Mouse (Mus musculus): Measurements from ENCODE around the gene Bmt2.

The Bmt2 gene

GRCm38 (mm10) chr6:13677818-13678282, at the start of gene Bmt2:
Bmt2 (minus strand) TSS chr6:13677966.
- peak; percentile 99 for DNase-seq (ENCODE audit: low spot score)

- DNase-seq (ENCODE audit: low spot score) = no peak
Observed at GRCm38 (mm10) chr6:13722166-13722565, 44.4 kb upstream of the Bmt2 start.

GRCm38 (mm10) chr6:13714867-13715266, 37.1 kb upstream of the Bmt2 start:
- no peak for DNase-seq (ENCODE audit: low spot score)

GRCm38 (mm10) chr6:13696882-13697281, 19.1 kb upstream of the Bmt2 start:
- DNase-seq (ENCODE audit: low spot score) = no peak

- DNase-seq (ENCODE audit: low spot score) = no peak
Observed at GRCm38 (mm10) chr6:13695103-13695845, 17.5 kb upstream of the Bmt2 start.

GRCm38 (mm10) chr6:13691657-13692294, 14.0 kb upstream of the Bmt2 start:
- DNase-seq (ENCODE audit: low spot score) = no peak

- no peak for DNase-seq (ENCODE audit: low spot score)
Observed at GRCm38 (mm10) chr6:13690398-13690797, 12.6 kb upstream of the Bmt2 start.

- DNase-seq (ENCODE audit: low spot score) = no peak
Observed at GRCm38 (mm10) chr6:13683929-13684595, 6.3 kb upstream of the Bmt2 start.

- DNase-seq (ENCODE audit: low spot score) = no peak
Observed at GRCm38 (mm10) chr6:13678349-13678748, 583 bp upstream of the Bmt2 start.

GRCm38 (mm10) chr6:13677141-13677761, 515 bp downstream of the Bmt2 start:
- DNase-seq (ENCODE audit: low spot score) = no peak

- DNase-seq (ENCODE audit: low spot score) = no peak
Observed at GRCm38 (mm10) chr6:13676196-13676595, 1.6 kb downstream of the Bmt2 start.

GRCm38 (mm10) chr6:13674600-13675305, 3.0 kb downstream of the Bmt2 start:
- no peak for DNase-seq (ENCODE audit: low spot score)

GRCm38 (mm10) chr6:13665646-13666045, 12.1 kb downstream of the Bmt2 start:
- DNase-seq (ENCODE audit: low spot score) = no peak

GRCm38 (mm10) chr6:13658016-13658415, 19.8 kb downstream of the Bmt2 start:
- no peak for DNase-seq (ENCODE audit: low spot score)

GRCm38 (mm10) chr6:13654081-13654480, 23.7 kb downstream of the Bmt2 start:
- DNase-seq (ENCODE audit: low spot score) = no peak

- DNase-seq (ENCODE audit: low spot score) = no peak
Observed at GRCm38 (mm10) chr6:13652284-13652683, 25.5 kb downstream of the Bmt2 start.

GRCm38 (mm10) chr6:13650854-13651253, 26.9 kb downstream of the Bmt2 start:
- no peak for DNase-seq (ENCODE audit: low spot score)

- DNase-seq (ENCODE audit: low spot score) = no peak
Observed at GRCm38 (mm10) chr6:13648305-13648704, 29.5 kb downstream of the Bmt2 start.

GRCm38 (mm10) chr6:13636582-13636989, 41.2 kb downstream of the Bmt2 start:
- DNase-seq (ENCODE audit: low spot score) = peak; percentile 36

GRCm38 (mm10) chr6:13632571-13632970, 45.2 kb downstream of the Bmt2 start:
- no peak for DNase-seq (ENCODE audit: low spot score)

- no peak for DNase-seq (ENCODE audit: low spot score)
Observed at GRCm38 (mm10) chr6:13630607-13631006, 47.2 kb downstream of the Bmt2 start.

- DNase-seq (ENCODE audit: low spot score) = no peak
Observed at GRCm38 (mm10) chr6:13619618-13620017, 58.1 kb downstream of the Bmt2 start.

All from yolk sac, embryonic 10.5 days (tissue).